Mouse (Mus musculus) forebrain, embryonic 16.5 days (tissue): Measurements from ENCODE around the gene Rps8. TPM values are rescaled to one million over a fixed set of nuclear protein-coding genes. Genes with fewer than 3 reads are reported as not detected.

Experiments used
- ATAC-seq: fragments of 200-750 bp; cut with Nextera tagmentation; 2 replicates; pipeline ENCODE4 v1.8.0; 2017; ENCODE audit warnings: mild to moderate bottlenecking, moderate library complexity
- H3K27ac ChIP-seq: fragments of 300-500 bp; sonication (generic); 2 replicates; pipeline ENCODE4 v1.5.1; 2014; ENCODE audit warnings: low read length, control low read depth
- H3K27me3 ChIP-seq: fragments of 300-500 bp; sonication (generic); replicated peaks from 2 replicates; pipeline ENCODE4 v1.6.1; 2014; ENCODE audit warnings: low read length; ENCODE audit not compliant: control insufficient read depth, insufficient read depth
- H3K36me3 ChIP-seq: fragments of 300-500 bp; sonication (generic); 2 replicates; pipeline ENCODE4 v1.6.1; 2014; ENCODE audit not compliant: control insufficient read depth, insufficient read depth
- H3K4me1 ChIP-seq: fragments of 300-500 bp; sonication (generic); replicated peaks from 2 replicates; pipeline ENCODE4 v1.6.1; 2014; ENCODE audit warnings: low read length; ENCODE audit not compliant: control insufficient read depth, insufficient read depth
- H3K4me2 ChIP-seq: fragments of 300-500 bp; sonication (generic); 2 replicates; pipeline ENCODE4 v1.6.1; 2014; ENCODE audit warnings: mild to moderate bottlenecking, low read length, control low read depth
- H3K4me3 ChIP-seq: fragments of 300-500 bp; sonication (generic); replicated peaks from 2 replicates; pipeline ENCODE4 v1.5.1; 2014; ENCODE audit warnings: mild to moderate bottlenecking, low read length, control low read depth
- H3K9ac ChIP-seq: fragments of 300-500 bp; sonication (generic); replicated peaks from 2 replicates; pipeline ENCODE4 v1.6.1; 2014; ENCODE audit warnings: low read depth, low read length, control low read depth
- H3K9me3 ChIP-seq: fragments of 300-500 bp; sonication (generic); 2 replicates; pipeline ENCODE4 v1.6.1; 2016; ENCODE audit warnings: low read length; ENCODE audit not compliant: control insufficient read depth
- WGBS: fragments of 180-500 bp; shearing (Covaris S2); extraction: QIAGEN DNeasy Blood & Tissue Kit; methylation state at CpG from one replicate; pipeline ENCODE4 v1.1.7; 2014; 5-methylcytosine and 5-hydroxymethylcytosine counted together
- polyA plus RNA-seq: library from polyadenylated mRNA; unstranded; fragments of >200 nt; fragmentation: Nextera tagmentation; extraction: Ambion mirVana; gene quantifications from 2 replicates; pipeline ENCODE4 v1.2.1, GENCODE M21; 2015

The Rps8 gene
- polyA plus RNA-seq, 1 experiment from 2014 or later, result 418 TPM

DNA sequence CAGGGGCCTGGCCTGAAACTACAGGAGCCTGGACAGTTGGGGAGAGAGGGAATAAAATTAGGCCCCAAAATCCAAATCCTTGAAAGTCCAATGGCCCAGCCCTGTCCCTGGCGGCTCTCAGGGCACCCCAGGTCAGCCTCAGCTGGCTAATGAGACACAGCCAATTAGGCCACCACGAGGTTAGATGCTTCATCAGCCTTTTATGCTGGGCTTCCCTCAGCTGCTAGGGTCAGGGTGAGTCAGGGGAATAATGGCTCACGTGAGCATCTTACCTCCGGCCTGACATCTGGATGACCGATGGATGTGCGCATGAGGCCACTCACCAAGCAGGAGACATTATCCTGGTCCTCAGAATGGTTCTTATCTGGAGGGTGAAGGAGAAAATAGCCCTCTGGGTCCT lies 25.3 kb downstream of the Rps8 start:
- 38% methylated on average over 6 of the region's 6 CpGs for WGBS
- H3K9ac ChIP-seq, result no peak overlapping the region
- no peak overlapping the region for H3K4me2 ChIP-seq

DNA sequence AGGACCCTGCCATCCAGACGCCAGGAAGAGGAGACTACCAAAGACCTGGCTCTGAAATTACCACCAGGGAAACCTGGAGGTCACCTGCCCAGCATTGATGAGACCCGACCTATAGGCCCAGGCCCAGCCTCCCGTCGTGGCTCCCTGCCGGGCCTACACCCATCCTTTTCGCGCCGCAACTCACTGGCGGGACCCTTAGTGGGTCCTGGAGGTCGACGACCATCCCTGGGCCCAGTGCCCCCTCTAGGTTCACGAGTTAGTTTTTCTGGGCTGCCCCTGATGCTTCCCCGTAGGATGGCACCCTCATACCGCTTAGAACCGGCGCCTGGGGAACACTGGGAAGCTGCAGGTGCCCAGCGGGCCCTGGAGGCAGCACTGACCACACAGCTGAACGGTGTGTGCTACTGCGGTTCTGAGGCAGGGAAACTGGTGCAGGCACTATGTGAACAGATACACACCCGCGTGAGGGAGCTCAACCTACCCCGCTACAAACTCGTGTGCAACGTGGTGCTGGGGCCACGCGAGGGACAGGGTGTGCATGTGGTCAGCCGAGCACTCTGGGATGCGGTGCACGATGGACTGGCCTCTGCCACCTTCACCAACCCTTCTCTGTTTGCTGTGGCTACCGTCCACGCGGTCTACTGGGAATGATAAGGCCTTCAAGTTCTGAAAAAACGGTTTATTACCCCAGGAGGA lies 27.9 kb downstream of the Rps8 start:
- no peak for ATAC-seq
- Histone ChIP-seq H3K4me3 (no peak overlapping the region), H3K9me3 (no peaks in the 10 kb centered on the region), H3K4me1 (peaks cover 30% of the 10 kb centered on the region), H3K9ac (no peak overlapping the region), H3K27ac (no peak overlapping the region), H3K27me3 (no peaks in the 10 kb centered on the region), H3K36me3 (no peaks in the 10 kb centered on the region), H3K4me2 (no peak overlapping the region)
- 89% methylated on average over 33 of the region's 33 CpGs for WGBS

More for the DNA sequence above, 25.3 kb downstream of the Rps8 start:
- Histone ChIP-seq H3K27ac (no peak overlapping the region), H3K4me1 (peaks cover 25% of the 10 kb centered on the region), H3K4me3 (no peak overlapping the region), H3K27me3 (0 out of 2 replicates have a peak, but pooled peaks cover 3% of the 10 kb centered on the region), H3K36me3 (no peaks in the 10 kb centered on the region), H3K9me3 (no peaks in the 10 kb centered on the region)
- no peak for ATAC-seq

DNA sequence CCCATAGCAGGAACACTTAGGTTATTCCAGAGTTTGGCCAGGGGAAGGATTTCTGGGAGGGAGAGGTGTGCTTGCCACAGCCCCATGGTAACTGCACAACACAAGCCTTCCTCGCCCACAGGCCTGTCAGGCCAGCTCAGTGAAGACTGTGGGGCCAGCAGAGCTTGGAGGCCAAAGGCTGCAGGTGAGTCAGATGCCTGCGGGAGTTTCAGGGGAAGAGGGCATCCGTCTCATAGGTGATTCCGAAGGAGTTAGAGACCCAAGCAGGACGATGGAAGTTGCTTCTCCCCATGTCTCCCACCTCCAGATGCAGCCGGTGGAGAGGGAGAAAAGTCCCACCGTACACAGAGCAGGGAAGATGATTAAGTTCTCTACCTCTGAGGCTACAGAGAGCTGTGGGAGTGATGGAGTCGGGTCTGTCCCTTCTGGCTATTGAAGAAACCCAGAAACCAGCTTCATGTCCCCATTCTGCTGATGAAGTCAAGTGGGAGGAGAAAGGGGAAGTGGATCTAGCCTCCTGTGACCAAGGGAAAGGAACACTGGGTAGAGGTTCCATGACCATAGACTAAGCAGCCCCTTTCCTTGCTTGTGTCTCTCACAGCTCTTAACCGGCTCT lies 29.3 kb downstream of the Rps8 start, which contains the start of gene Tctex1d4:
Gene Tctex1d4 (plus strand): TSS at position 120 of the 616 bp plus-strand sequence.
- Histone ChIP-seq H3K4me2 (no peak within 1 kb of the TSS), H3K36me3 (no peaks in the 10 kb centered on the region), H3K27me3 (no peaks in the 10 kb centered on the region), H3K4me3 (no peak within 1 kb of the TSS), H3K9ac (peak within 1 kb of the TSS; percentile 22), H3K27ac (peak within 1 kb of the TSS; percentile 54), H3K4me1 (peaks cover 17% of the 10 kb centered on the region), H3K9me3 (no peaks in the 10 kb centered on the region)
- whole genome bisulfite sequencing, result 86% methylated on average over 9 of the region's 9 CpGs
- no peak for ATAC-seq

DNA sequence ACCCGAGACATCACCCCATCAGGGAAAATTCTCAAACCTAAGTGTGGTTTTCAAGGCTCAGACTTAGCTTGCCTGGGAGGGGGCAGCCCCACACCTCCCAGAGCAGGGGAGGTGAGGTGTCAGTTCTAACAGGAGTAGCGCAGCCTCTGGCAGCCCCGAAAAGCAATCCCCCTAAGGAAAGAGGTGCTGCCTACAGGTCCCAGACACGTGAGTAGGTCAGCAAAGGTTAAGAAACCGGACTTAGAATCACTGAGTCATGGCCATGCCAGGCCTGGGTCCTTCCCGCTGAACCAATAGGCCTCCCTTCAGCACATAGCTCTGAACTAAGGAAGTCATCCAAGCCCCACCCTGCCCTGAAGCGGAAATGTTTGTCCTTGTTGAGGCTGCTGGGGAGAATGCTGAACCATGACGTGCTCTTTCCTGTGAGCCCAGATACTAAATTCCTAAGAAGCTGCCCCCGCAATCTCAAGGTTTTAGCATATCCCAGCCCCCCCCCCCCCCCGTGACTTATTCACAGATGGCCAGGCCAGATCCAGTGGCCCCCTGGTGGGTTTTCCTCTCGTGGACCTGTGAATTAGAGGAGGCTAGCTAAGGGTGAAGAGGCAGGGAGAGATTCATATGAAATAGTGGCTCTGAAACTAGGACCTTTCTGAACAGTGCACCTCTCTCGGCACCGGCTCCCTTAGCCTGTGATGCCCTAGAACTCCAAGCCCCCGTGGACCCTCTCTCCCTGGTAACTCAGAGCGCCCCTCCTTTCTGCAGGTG lies 30.0 kb downstream of the Rps8 start:
- ATAC-seq, result peak; percentile 4; the same call in 1 of the 2 replicates
- Histone ChIP-seq H3K4me2 (no peak overlapping the region), H3K27me3 (no peaks in the 10 kb centered on the region), H3K4me3 (no peak overlapping the region), H3K9ac (peak overlapping the region; percentile 22; the same call in 1 of the 2 replicates), H3K4me1 (peaks cover 14% of the 10 kb centered on the region), H3K27ac (peak overlapping the region; percentile 54; the same call in 1 of the 2 replicates), H3K9me3 (no peaks in the 10 kb centered on the region), H3K36me3 (no peaks in the 10 kb centered on the region)
- WGBS, result 52% methylated on average over 15 of the region's 15 CpGs

DNA sequence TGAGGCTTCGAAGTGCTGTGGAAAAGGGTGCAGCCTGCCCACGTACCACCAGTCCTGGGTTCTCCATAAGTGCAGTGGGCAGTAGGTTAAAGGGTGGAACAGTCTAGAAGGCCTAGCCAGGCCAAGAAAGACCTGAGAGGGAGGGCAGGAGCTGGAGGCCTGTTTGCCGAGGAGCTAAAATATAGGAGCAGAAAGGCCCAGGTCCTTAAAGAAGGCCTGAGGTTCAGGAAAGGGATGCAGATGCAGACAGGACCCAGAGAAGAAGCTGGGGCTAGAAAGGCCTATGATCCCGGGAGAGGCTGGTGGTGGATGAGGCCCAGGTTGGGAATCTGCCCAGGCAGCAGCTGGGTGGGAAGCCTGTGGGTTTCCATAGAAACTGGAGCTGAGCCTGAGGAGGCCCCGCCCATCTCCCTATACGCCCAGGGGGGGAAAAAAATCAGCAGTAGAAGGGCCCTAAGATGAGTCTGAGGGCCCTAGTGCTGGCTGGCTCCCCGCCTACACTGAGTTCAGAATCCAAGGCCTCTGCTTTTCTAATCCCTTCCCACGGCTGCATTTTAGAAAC lies 30.6 kb downstream of the Rps8 start, which contains the start of gene Btbd19:
Gene Btbd19 (minus strand): TSS at position 378 of the 562 bp plus-strand sequence.
- Histone ChIP-seq H3K27me3 (no peaks in the 10 kb centered on the region), H3K4me2 (peak within 1 kb of the TSS; percentile 2; the same call in 1 of the 2 replicates), H3K4me3 (no peak within 1 kb of the TSS), H3K9ac (peak within 1 kb of the TSS; percentile 22), H3K36me3 (no peaks in the 10 kb centered on the region), H3K27ac (peak within 1 kb of the TSS; percentile 54), H3K4me1 (peaks cover 14% of the 10 kb centered on the region), H3K9me3 (no peaks in the 10 kb centered on the region)
- ATAC-seq, result peak; percentile 52
- 25% methylated on average over 8 of the region's 8 CpGs for WGBS

DNA sequence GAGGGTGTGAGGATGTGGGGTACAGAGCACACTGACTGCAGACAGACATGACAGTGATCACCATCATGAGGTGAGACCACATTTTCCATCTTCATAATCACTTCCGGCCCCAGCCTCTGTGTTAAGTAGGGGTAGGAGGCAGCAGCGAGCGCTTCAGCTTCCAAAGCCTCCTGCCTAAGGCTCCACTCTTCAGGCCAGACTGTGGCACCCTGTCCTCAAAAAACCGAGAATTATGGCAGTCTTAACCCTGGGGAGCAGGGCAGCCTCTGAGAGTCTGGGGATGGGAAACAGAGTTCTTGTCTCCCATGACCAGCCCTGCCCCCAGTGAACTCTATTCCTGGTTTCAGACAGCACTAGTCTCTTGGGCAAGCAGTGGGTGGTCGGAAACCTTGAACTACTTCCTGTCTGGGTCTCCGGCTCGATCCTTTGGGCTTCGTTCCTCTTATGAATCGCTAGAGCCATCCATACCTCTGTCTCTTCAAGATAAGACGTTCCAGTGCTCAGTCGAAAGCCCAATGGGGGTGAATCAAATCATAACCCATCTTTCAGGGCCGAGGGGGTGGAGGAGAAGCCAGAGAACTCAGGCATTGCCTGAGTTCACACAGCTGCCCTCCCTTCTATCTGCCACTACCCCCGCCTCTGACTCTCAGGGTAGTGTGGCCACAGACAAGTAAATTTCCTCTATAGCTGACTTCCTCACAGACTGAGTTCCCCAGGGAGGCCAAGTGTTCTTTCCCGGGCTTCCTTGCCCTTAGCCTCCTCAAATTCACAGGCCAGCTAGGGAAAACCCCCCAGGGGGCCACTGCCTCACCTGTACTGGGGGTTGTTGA lies 31.3 kb downstream of the Rps8 start:
- 79% methylated on average over 14 of the region's 14 CpGs for WGBS
- Histone ChIP-seq H3K36me3 (no peaks in the 10 kb centered on the region), H3K9ac (peak overlapping the region; percentile 22), H3K4me2 (0 out of 2 replicates have a peak overlapping the region, but pooled peaks have one; percentile 2), H3K9me3 (no peaks in the 10 kb centered on the region), H3K27me3 (no peaks in the 10 kb centered on the region), H3K4me1 (peaks cover 18% of the 10 kb centered on the region), H3K27ac (peak overlapping the region; percentile 54), H3K4me3 (no peak overlapping the region)
- no peak for ATAC-seq

DNA sequence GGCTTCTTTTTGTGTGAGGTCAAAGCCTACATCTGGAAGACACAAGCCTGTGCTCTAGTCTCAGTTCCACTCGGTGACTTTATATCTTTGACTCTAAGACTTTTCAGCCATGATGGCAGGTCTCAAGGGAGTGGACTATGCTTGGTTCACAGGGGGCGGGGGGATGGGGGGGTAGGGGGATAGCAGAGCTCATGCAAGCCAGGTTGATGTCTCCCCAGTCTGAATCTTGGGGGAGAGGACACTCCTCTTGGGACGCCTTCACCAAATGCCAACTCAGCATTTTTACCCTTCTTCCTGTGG lies 31.9 kb downstream of the Rps8 start:
- no peaks in the 10 kb centered on the region for H3K36me3 ChIP-seq
- H3K27me3 ChIP-seq, result no peaks in the 10 kb centered on the region
- no peak for ATAC-seq
- no peaks in the 10 kb centered on the region for H3K9me3 ChIP-seq
- no peak overlapping the region for H3K27ac ChIP-seq
- 82% methylated on average over 3 of the region's 3 CpGs for WGBS
- H3K4me2 ChIP-seq, result no peak overlapping the region
- H3K4me1 ChIP-seq, result peaks cover 20% of the 10 kb centered on the region
- no peak overlapping the region for H3K4me3 ChIP-seq
- no peak overlapping the region for H3K9ac ChIP-seq

DNA sequence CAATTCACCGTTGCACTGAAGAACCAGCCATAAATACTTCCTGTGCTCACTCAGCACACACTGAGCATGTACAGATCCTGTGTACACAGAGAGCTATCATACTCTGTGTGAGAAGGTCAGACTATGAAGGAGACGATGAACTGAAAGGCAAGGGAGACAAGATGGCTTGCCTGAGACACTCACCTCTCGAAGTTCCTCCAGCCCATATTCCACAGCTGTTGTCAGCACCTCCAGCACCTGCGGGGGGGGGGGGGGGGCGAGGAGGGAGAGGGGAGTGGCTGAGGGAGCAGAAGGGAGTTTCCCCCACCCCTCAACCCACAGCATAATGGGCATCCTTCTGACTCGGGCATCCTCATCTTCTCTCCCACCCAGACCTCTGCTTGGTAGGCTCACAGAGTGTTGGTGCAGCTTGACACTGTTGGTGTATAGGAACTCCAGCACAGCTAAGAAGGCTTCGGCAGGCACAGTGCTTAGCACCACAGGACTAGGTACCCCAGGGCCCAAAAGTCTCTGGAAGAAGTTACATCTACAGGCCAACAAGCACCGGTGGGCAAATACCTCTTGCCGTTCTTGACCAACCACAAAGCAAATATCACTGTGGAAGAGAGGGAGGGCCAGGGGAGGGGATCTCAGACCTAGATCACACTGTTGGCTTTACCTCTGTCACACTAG lies 32.4 kb downstream of the Rps8 start:
- Histone ChIP-seq H3K4me2 (no peak overlapping the region), H3K27ac (no peak overlapping the region), H3K4me1 (peaks cover 20% of the 10 kb centered on the region), H3K27me3 (no peaks in the 10 kb centered on the region), H3K9me3 (no peaks in the 10 kb centered on the region), H3K36me3 (no peaks in the 10 kb centered on the region), H3K4me3 (no peak overlapping the region), H3K9ac (no peak overlapping the region)
- no peak for ATAC-seq
- WGBS, result 93% methylated on average over 7 of the region's 9 CpGs
